Mouse (Mus musculus): Measurements from ENCODE around the gene Gm13306. TPM values are rescaled to one million over a fixed set of nuclear protein-coding genes. Genes with fewer than 3 reads are reported as not detected.

Gene Gm13306
- polyA plus RNA-seq, 1 experiment from 2014 or later: 0.37 TPM

Other genes with a start within 250 kb of the Gm13306 start
- 3.4 and 26.5 TPM in 2 replicates for gene Gm21541, start 249.8 kb upstream of the Gm13306 start, polyA plus RNA-seq (2015; fragmentation: Nextera tagmentation; extraction: Ambion mirVana)
- gene Gm20878, start 211.9 kb upstream of the Gm13306 start, polyA plus RNA-seq (2015; fragmentation: Nextera tagmentation; extraction: Ambion mirVana): 2.5 and 2.8 TPM in 2 replicates
- gene Fam205a4, start 187.4 kb upstream of the Gm13306 start, polyA plus RNA-seq (2015; fragmentation: Nextera tagmentation; extraction: Ambion mirVana): 0.22 and 0.31 TPM in 2 replicates
- not detected in 2 replicates for gene Gm21093, start 118.7 kb upstream of the Gm13306 start, polyA plus RNA-seq (2015; fragmentation: Nextera tagmentation; extraction: Ambion mirVana)
- gene Gm3893, start 62.2 kb upstream of the Gm13306 start, polyA plus RNA-seq (2015; fragmentation: Nextera tagmentation; extraction: Ambion mirVana): not detected in 2 replicates
- gene Gm13304, start 38.6 kb upstream of the Gm13306 start, polyA plus RNA-seq (2015; fragmentation: Nextera tagmentation; extraction: Ambion mirVana): 2.4 and 16.3 TPM in 2 replicates
- gene Gm13305, start 15.2 kb downstream of the Gm13306 start, polyA plus RNA-seq (2015; fragmentation: Nextera tagmentation; extraction: Ambion mirVana): 0.30 TPM in 1 of 2 replicates, not detected in the other
- gene Gm10600, start 87.2 kb downstream of the Gm13306 start, polyA plus RNA-seq (2015; fragmentation: Nextera tagmentation; extraction: Ambion mirVana): not detected in 2 replicates
- gene Ccl21b, start 102.3 kb downstream of the Gm13306 start, polyA plus RNA-seq (2015; fragmentation: Nextera tagmentation; extraction: Ambion mirVana): not detected in 2 replicates
- not detected in 2 replicates for gene Gm21953, start 140.8 kb downstream of the Gm13306 start, polyA plus RNA-seq (2015; fragmentation: Nextera tagmentation; extraction: Ambion mirVana)
- gene Fam205a3, start 164.9 kb downstream of the Gm13306 start, polyA plus RNA-seq (2015; fragmentation: Nextera tagmentation; extraction: Ambion mirVana): not detected in 2 replicates